Mouse (Mus musculus) erythroid progenitor cell, adult 5-6 weeks (primary cell): ENCODE results near the gene Tram1l1. TPM values are rescaled to one million over a fixed set of nuclear protein-coding genes. Genes with fewer than 3 reads are reported as not detected.
"Not testable (repeated sequence)": the region's sequence is repeated elsewhere in the genome, so short reads cannot be mapped to it uniquely, and the experiment has no call there.

ENCODE experiments used
- ATAC-seq: replicated peaks from 2 replicates; pipeline ENCODE4 v1.8.0; 2016; ENCODE audit warnings: moderate number of reproducible peaks, mild to moderate bottlenecking, moderate TSS enrichment, inconsistent platforms; ENCODE audit not compliant: poor library complexity, low FRiP score, severe bottlenecking
- total RNA-seq, 2 experiments: library from RNA; stranded (forward) in 1 of 2; stranded (reverse) in 1 of 2; fragments of 150-400 nt in 1 of 2; fragments of 186-747, 209-891 nt in 1 of 2; gene quantifications; 2 replicates each; pipeline versions ENCODE4 v1.2.3 to v1.2.4; 2015 to 2017; ENCODE audit warnings: low replicate concordance in 2 of 2

The Tram1l1 gene
- total RNA-seq (2015; ENCODE audit: low replicate concordance), result not detected in 2 replicates
- total RNA-seq (2017; ENCODE audit: low replicate concordance), result not detected in 2 replicates

GRCm38 (mm10) chr3:124320821-124321576 lies at the start of gene Tram1l1:
Gene Tram1l1 (plus strand): TSS chr3:124320855.
- no peak for ATAC-seq

GRCm38 (mm10) chr3:124271229-124271628 lies 49.4 kb upstream of the Tram1l1 start:
- no peak for ATAC-seq

GRCm38 (mm10) chr3:124271668-124272067 lies 49.0 kb upstream of the Tram1l1 start:
- no peak for ATAC-seq

GRCm38 (mm10) chr3:124272465-124273089 lies 48.1 kb upstream of the Tram1l1 start:
- no peak for ATAC-seq

- ATAC-seq, result not testable (repeated sequence)
These were observed 45.6 kb upstream of the Tram1l1 start for GRCm38 (mm10) chr3:124274928-124275609.

- not testable (repeated sequence) for ATAC-seq
These were observed 31.7 kb upstream of the Tram1l1 start for GRCm38 (mm10) chr3:124288936-124289335.

GRCm38 (mm10) chr3:124319254-124319653 lies 1.4 kb upstream of the Tram1l1 start:
- no peak for ATAC-seq

- ATAC-seq, result no peak
These were observed 257 bp upstream of the Tram1l1 start for GRCm38 (mm10) chr3:124320398-124320797.

GRCm38 (mm10) chr3:124346445-124346844 lies 25.8 kb downstream of the Tram1l1 start:
- ATAC-seq, result no peak

GRCm38 (mm10) chr3:124357533-124357932 lies 36.9 kb downstream of the Tram1l1 start:
- ATAC-seq, result no peak

- ATAC-seq, result no peak
These were observed 51.4 kb downstream of the Tram1l1 start for GRCm38 (mm10) chr3:124372031-124372430.

Other genes starting within 250 kb of the Tram1l1 start
- not detected in 2 replicates for gene 1700006A11Rik, start 105.2 kb downstream of the Tram1l1 start, total RNA-seq (2015; ENCODE audit: low replicate concordance)
- not detected in 2 replicates for gene 1700006A11Rik, start 105.2 kb downstream of the Tram1l1 start, total RNA-seq (2017; ENCODE audit: low replicate concordance)